Mouse (Mus musculus): Measurements from ENCODE around the gene Phlpp1. TPM values are rescaled to one million over a fixed set of nuclear protein-coding genes. Genes with fewer than 3 reads are reported as not detected.

Gene Phlpp1
- polyA plus RNA-seq, 1 experiment from 2014 or later = 5.1 TPM

DNA sequence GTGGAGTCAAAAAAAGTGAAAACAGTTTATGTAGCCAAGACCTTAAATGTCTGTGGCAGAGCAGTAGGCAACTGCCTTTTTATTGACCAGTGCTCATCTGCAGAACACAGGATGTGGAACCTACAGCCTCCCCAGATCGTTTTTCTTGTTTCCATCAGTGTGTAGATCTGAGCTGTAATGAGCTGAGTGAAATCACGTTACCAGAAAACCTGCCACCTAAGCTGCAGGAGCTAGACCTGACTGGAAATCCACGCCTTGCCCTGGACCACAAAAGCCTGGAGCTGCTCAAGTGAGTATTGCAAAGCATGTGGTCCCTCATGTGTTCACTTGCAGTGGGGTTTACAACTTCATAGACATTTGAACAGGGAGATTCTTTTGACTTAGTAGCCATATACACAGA lies 204.5 kb downstream of the Phlpp1 start:
- Histone ChIP-seq H3K4me3 (no peak overlapping the region), H3K36me3 (no peaks in the 10 kb centered on the region), H3K9ac (no peak overlapping the region), H3K27ac (no peak overlapping the region), H3K27me3 (no peaks in the 10 kb centered on the region), H3K4me1 (no peaks in the 10 kb centered on the region), H3K4me2 (replicated peaks) (no peak overlapping the region), H3K9me3 (no peaks in the 10 kb centered on the region)
- no peak for ATAC-seq (ENCODE audit: insufficient number of reproducible peaks, insufficient read depth, low FRiP score, low TSS enrichment)
- 76% methylated on average over 3 of the region's 3 CpGs for WGBS

DNA sequence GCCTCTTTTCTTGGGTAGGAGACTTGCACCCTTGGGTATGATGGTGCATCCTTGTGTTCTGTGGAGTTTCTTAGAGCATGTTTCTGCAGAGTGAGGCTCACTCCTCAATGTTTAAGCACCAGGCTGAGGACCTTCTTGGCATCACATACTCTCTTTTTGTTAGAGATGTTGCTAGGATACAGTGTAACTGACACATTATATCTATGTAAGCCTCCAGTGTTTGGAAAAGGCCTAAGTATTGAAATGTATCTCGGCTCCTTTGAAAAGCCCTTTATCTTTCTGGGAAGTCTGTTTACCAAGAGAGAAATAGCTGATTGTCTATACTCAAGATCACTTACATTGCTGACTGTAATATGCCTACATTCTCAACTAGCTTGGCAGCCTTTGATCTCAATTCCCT lies 208.9 kb downstream of the Phlpp1 start:
- H3K27ac ChIP-seq = no peak overlapping the region
- no peaks in the 10 kb centered on the region for H3K36me3 ChIP-seq
- H3K4me2 ChIP-seq (replicated peaks) = no peak overlapping the region
- no peak overlapping the region for H3K4me3 ChIP-seq
- H3K9ac ChIP-seq = no peak overlapping the region
- no peaks in the 10 kb centered on the region for H3K27me3 ChIP-seq
- H3K4me1 ChIP-seq = no peaks in the 10 kb centered on the region
- 63% methylated on average over 1 of the region's 1 CpGs for WGBS
- no peak for ATAC-seq (ENCODE audit: insufficient number of reproducible peaks, insufficient read depth, low FRiP score, low TSS enrichment)
- no peaks in the 10 kb centered on the region for H3K9me3 ChIP-seq

DNA sequence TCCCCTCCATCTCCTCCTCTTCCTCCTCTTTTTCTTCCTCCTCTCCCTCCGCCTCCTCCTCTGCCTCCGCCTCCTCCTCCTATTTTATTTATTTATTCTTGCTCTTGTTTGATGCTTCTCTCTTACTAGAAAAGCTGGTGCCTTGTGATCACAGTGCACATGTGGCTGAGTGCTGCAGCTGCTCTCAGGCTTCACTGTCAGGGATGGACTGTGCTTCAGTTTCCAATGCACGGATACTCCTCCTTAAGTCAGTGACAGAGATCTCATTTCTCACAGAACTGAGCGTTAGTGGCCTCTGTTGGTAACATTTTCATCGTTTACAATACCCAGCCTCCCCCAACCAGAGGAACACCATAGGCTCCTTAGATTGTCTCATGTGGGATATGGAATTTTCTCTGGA lies 215.0 kb downstream of the Phlpp1 start:
- no peak overlapping the region for H3K4me3 ChIP-seq
- no peaks in the 10 kb centered on the region for H3K27me3 ChIP-seq
- 0 out of 2 replicates have a peak, but pooled peaks cover 6% of the 10 kb centered on the region for H3K36me3 ChIP-seq
- no peak overlapping the region for H3K9ac ChIP-seq
- no peak overlapping the region for H3K4me2 ChIP-seq (replicated peaks)
- no peak overlapping the region for H3K27ac ChIP-seq
- 73% methylated on average over 5 of the region's 5 CpGs for WGBS
- ATAC-seq (ENCODE audit: insufficient number of reproducible peaks, insufficient read depth, low FRiP score, low TSS enrichment) = no peak
- H3K9me3 ChIP-seq = no peaks in the 10 kb centered on the region
- H3K4me1 ChIP-seq = no peaks in the 10 kb centered on the region

DNA sequence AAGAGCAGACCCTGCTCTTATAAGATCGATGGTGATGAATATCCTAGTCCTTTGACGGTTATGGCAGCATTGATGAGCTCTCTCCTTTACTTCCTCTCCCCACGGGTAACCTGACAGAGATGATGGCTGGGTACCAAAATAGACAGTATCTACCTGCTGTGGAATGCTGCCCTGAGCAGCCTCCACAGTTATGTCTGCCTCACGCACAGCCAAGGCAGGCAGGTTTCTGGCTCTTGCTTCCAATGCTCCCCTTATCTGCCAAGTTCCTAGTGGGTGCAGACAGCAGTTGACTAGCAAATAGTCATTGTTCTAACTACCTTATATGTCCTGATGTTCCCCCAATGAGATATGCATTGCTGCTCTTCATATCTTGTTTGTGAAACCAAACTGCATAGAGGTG lies 215.7 kb downstream of the Phlpp1 start:
- no peaks in the 10 kb centered on the region for H3K27me3 ChIP-seq
- no peaks in the 10 kb centered on the region for H3K4me1 ChIP-seq
- H3K4me3 ChIP-seq = no peak overlapping the region
- H3K9me3 ChIP-seq = no peaks in the 10 kb centered on the region
- peaks cover 10% of the 10 kb centered on the region; the same call in 1 of the 2 replicates for H3K36me3 ChIP-seq
- H3K4me2 ChIP-seq (replicated peaks) = no peak overlapping the region
- 87% methylated on average over 4 of the region's 4 CpGs for WGBS
- no peak overlapping the region for H3K27ac ChIP-seq
- no peak overlapping the region for H3K9ac ChIP-seq
- ATAC-seq (ENCODE audit: insufficient number of reproducible peaks, insufficient read depth, low FRiP score, low TSS enrichment) = no peak

DNA sequence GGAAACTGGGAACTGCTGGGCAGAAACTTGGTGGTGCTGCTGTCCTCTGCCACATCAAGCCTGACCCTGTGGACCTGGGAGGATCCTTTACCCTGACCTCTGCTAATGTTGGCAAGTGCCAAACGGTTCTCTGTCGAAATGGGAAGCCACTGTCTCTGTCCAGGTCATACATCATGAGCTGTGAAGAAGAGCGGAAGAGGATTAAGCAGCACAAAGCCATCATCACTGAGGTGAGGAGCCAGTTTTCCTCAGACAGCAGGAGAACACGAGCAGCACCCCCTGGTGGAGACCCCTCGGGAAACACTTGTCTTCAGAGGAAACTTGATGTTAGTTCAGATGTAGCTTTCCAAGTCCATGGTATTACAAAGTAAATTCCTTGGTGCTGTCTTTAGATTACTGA lies 218.1 kb downstream of the Phlpp1 start:
- peaks cover 21% of the 10 kb centered on the region for H3K36me3 ChIP-seq
- no peak overlapping the region for H3K4me3 ChIP-seq
- H3K9ac ChIP-seq = no peak overlapping the region
- no peaks in the 10 kb centered on the region for H3K27me3 ChIP-seq
- no peaks in the 10 kb centered on the region for H3K9me3 ChIP-seq
- H3K27ac ChIP-seq = no peak overlapping the region
- no peak overlapping the region for H3K4me2 ChIP-seq (replicated peaks)
- ATAC-seq (ENCODE audit: insufficient number of reproducible peaks, insufficient read depth, low FRiP score, low TSS enrichment) = no peak
- no peaks in the 10 kb centered on the region for H3K4me1 ChIP-seq
- WGBS = 25% methylated on average over 5 of the region's 5 CpGs

DNA sequence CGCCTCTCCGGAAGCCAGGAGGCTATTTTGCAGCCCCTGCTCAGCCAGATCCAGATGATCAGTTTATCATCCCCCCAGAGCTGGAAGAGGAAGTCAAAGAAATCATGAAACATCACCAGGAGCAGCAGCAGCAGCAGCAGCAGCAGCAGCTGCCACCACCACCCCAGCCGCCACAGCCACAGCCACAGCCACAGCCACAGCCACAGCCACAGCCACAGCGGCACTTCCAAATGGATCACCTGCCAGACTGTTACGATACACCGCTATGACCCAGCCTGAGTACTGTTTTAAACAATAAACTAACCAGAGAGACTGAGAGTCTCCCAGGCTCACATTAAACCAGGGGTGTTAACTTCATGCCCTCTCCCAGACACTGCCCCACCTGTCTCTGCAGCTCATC lies 221.5 kb downstream of the Phlpp1 start:
- H3K4me1 ChIP-seq = no peaks in the 10 kb centered on the region
- H3K4me3 ChIP-seq = no peak overlapping the region
- H3K27me3 ChIP-seq = no peaks in the 10 kb centered on the region
- peaks cover 22% of the 10 kb centered on the region for H3K36me3 ChIP-seq
- 95% methylated on average over 6 of the region's 6 CpGs for WGBS
- no peak overlapping the region for H3K9ac ChIP-seq
- H3K27ac ChIP-seq = no peak overlapping the region
- no peaks in the 10 kb centered on the region for H3K9me3 ChIP-seq
- no peak overlapping the region for H3K4me2 ChIP-seq (replicated peaks)
- no peak for ATAC-seq (ENCODE audit: insufficient number of reproducible peaks, insufficient read depth, low FRiP score, low TSS enrichment)

DNA sequence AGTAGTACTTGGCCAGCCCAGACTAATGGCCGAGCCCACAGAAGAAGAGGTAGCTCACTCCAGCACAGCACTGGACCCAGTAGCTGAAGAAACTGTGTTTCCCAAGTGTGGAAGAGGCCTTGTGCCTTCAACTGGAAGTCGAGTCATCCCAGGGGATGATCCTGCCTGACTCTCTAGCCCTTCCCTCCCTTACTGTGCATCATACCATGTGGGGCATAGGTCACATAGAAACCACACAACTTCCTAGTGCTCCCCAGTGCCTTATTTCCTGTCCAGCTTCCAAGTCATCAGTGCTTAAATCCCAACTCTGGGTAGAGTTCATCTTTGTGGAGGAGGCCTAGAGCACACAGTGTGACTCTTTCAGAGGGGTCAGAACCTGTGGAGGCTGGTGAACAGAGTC lies 223.1 kb downstream of the Phlpp1 start:
- H3K9me3 ChIP-seq = no peaks in the 10 kb centered on the region
- no peak overlapping the region for H3K27ac ChIP-seq
- H3K4me3 ChIP-seq = no peak overlapping the region
- no peak overlapping the region for H3K4me2 ChIP-seq (replicated peaks)
- peaks cover 22% of the 10 kb centered on the region for H3K36me3 ChIP-seq
- no peak overlapping the region for H3K9ac ChIP-seq
- WGBS = 79% methylated on average over 2 of the region's 2 CpGs
- no peaks in the 10 kb centered on the region for H3K27me3 ChIP-seq
- H3K4me1 ChIP-seq = no peaks in the 10 kb centered on the region
- ATAC-seq (ENCODE audit: insufficient number of reproducible peaks, insufficient read depth, low FRiP score, low TSS enrichment) = no peak

DNA sequence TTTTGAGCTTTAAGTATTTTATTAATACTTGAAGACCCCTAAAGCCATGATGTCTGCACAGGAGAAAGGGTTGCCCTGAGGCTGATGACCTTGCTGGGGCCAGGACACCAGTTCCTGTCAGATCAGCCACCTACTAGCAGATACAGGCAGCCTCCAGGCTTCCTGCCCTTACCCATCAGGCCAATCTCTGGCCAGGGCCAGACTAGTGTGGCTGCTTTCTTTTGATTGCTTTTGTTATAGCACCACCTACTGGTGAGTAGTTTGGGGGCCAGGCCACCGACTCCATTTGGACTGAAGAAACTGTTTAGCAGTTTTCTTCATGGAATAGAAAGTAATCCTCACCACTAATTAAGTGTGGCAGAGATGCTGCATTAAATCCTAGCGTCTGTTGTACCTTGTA lies 223.9 kb downstream of the Phlpp1 start:
- no peaks in the 10 kb centered on the region for H3K9me3 ChIP-seq
- no peak overlapping the region for H3K4me3 ChIP-seq
- 4% methylated on average over 2 of the region's 2 CpGs for WGBS
- H3K36me3 ChIP-seq = peaks cover 22% of the 10 kb centered on the region
- no peak overlapping the region for H3K4me2 ChIP-seq (replicated peaks)
- ATAC-seq (ENCODE audit: insufficient number of reproducible peaks, insufficient read depth, low FRiP score, low TSS enrichment) = no peak; the same call in 1 of the 2 replicates
- no peak overlapping the region for H3K9ac ChIP-seq
- no peaks in the 10 kb centered on the region for H3K4me1 ChIP-seq
- H3K27me3 ChIP-seq = no peaks in the 10 kb centered on the region
- H3K27ac ChIP-seq = no peak overlapping the region

DNA sequence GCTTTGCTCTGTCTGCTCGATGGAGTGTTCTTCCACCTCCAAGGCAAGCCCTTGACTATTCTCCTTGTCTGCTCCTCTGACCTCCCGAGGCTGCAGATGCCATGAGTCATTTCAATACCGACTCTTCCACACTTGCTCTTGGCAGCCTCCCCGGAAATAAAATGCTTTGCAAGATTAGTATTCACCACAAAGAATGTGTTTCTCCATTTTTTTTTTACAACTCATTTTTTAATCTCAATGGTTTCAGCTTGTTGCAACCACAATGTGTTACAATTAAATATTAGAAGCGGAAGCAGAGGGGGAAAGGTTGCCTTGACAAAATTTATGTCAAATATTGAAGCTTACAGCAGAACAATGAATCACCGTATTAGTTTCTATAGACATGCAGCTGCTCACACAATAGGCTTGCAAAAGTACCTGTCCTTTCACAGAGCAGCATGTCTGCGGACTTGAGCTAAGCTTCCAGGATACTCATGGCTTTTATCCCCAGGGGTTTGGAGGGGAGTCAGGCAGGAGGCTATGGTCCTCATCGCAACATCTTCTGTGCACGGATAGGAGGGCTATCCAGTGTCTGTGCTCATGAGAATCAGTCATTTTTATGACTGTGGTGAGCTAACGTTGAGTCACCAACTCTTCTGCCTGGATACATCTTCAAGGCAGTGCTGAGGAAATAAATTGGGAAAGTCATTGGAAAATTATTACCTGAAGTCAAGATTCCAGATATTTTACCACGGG lies 229.5 kb downstream of the Phlpp1 start:
- no peak overlapping the region for H3K9ac ChIP-seq
- no peaks in the 10 kb centered on the region for H3K27me3 ChIP-seq
- no peak overlapping the region for H3K27ac ChIP-seq
- no peak for ATAC-seq (ENCODE audit: insufficient number of reproducible peaks, insufficient read depth, low FRiP score, low TSS enrichment)
- WGBS = 78% methylated on average over 11 of the region's 11 CpGs
- H3K36me3 ChIP-seq = no peaks in the 10 kb centered on the region
- no peaks in the 10 kb centered on the region for H3K9me3 ChIP-seq
- no peak overlapping the region for H3K4me3 ChIP-seq
- H3K4me2 ChIP-seq (replicated peaks) = no peak overlapping the region
- no peaks in the 10 kb centered on the region for H3K4me1 ChIP-seq

DNA sequence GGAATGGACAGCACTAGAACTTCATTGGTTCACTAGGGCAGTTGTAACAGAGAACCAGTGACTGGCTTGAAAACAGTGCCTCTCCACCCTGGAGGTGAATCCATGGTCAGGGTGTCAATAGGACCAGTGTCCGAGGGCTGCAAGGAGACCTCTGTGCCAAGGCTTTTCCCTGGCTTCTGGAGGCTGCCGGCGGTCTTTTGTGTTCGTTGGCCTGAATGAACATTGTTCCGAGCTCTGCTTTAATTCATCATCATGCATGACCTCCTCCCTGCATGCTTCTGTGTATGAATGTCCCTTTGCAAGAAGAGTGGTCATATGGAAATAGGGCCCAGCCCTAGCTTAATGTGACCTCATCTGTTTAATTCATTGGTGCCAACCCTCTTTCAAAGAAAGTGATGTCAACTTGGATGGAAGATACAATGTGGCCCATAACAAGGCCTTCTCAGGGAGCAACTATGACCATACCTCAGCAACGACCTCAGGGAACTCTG lies 231.5 kb downstream of the Phlpp1 start:
- no peaks in the 10 kb centered on the region for H3K9me3 ChIP-seq
- no peak overlapping the region for H3K9ac ChIP-seq
- H3K4me3 ChIP-seq = no peak overlapping the region
- no peak overlapping the region for H3K4me2 ChIP-seq (replicated peaks)
- 84% methylated on average over 6 of the region's 6 CpGs for WGBS
- no peak overlapping the region for H3K27ac ChIP-seq
- no peaks in the 10 kb centered on the region for H3K36me3 ChIP-seq
- ATAC-seq (ENCODE audit: insufficient number of reproducible peaks, insufficient read depth, low FRiP score, low TSS enrichment) = no peak
- no peaks in the 10 kb centered on the region for H3K27me3 ChIP-seq
- no peaks in the 10 kb centered on the region for H3K4me1 ChIP-seq

DNA sequence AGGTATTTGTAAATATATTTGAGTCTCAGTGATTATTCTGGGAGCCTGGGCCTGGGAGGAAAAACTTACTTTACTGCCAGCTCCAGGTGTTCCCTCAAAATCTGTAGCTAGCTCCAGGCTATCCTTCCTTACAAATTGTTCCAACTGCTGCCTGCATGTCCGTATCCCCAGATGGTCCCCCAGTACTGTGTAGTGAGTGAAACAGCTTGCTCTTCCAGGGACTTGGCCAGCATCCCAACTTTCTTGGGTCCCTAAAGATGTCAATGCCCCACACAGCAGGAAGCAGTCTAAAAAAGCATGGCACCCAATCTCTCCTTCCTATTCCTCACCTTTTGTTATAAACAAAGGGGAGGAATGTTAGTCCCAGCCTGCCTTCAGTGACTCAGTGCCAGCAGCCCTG lies 235.3 kb downstream of the Phlpp1 start:
- Histone ChIP-seq H3K27ac (no peak overlapping the region), H3K4me2 (replicated peaks) (no peak overlapping the region), H3K9ac (no peak overlapping the region), H3K4me3 (no peak overlapping the region), H3K27me3 (no peaks in the 10 kb centered on the region), H3K36me3 (no peaks in the 10 kb centered on the region), H3K9me3 (no peaks in the 10 kb centered on the region), H3K4me1 (no peaks in the 10 kb centered on the region)
- WGBS = 61% methylated on average over 1 of the region's 1 CpGs
- ATAC-seq (ENCODE audit: insufficient number of reproducible peaks, insufficient read depth, low FRiP score, low TSS enrichment) = no peak

DNA sequence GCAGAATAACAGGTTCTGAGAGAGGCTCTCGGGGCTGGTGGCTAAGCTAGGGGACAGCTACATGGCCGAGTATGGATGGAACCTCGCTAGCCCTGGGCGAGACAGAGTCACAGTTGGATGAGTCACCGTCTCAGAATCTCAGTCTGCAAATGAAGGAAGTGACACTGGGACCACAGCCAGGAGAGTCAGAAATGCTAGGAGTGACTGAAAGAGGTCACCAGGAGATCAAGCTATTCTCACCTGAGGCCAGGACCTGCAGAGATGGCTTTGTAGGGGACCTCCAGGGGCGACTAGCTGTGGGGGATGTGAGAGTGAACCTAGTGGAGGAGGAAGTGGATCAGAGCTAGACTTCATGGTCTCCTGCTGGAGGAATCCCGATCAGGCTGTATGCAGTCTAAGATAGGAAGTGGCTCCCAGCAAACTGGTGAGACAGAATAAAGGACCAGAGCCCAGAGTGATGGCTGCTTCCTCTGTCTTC lies 236.4 kb downstream of the Phlpp1 start:
- H3K9me3 ChIP-seq = no peaks in the 10 kb centered on the region
- no peaks in the 10 kb centered on the region for H3K4me1 ChIP-seq
- no peaks in the 10 kb centered on the region for H3K27me3 ChIP-seq
- no peak for ATAC-seq (ENCODE audit: insufficient number of reproducible peaks, insufficient read depth, low FRiP score, low TSS enrichment)
- no peaks in the 10 kb centered on the region for H3K36me3 ChIP-seq
- H3K4me2 ChIP-seq (replicated peaks) = no peak overlapping the region
- WGBS = 74% methylated on average over 7 of the region's 7 CpGs
- no peak overlapping the region for H3K27ac ChIP-seq
- no peak overlapping the region for H3K9ac ChIP-seq
- no peak overlapping the region for H3K4me3 ChIP-seq

All from embryonic facial prominence, embryonic 12.5 days (tissue).